Mouse (Mus musculus): ENCODE measurements around the gene Gdap1l1.

Gdap1l1 gene

GRCm38 (mm10) chr2:163464562-163464961 is 26.3 kb downstream of the Gdap1l1 start:
- DNase-seq (ENCODE audit: low read depth) = no peak

GRCm38 (mm10) chr2:163466771-163467170 is 28.5 kb downstream of the Gdap1l1 start:
- no peak for DNase-seq (ENCODE audit: low read depth)

- no peak for DNase-seq (ENCODE audit: low read depth)
Observed at GRCm38 (mm10) chr2:163467585-163467984, 29.3 kb downstream of the Gdap1l1 start.

GRCm38 (mm10) chr2:163468866-163469265 is 30.6 kb downstream of the Gdap1l1 start:
- no peak for DNase-seq (ENCODE audit: low read depth)

GRCm38 (mm10) chr2:163469711-163470110 is 31.4 kb downstream of the Gdap1l1 start:
- no peak for DNase-seq (ENCODE audit: low read depth)

GRCm38 (mm10) chr2:163471136-163471535 is 32.9 kb downstream of the Gdap1l1 start:
- DNase-seq (ENCODE audit: low read depth) = peak; percentile 6

- DNase-seq (ENCODE audit: low read depth) = no peak
Observed at GRCm38 (mm10) chr2:163471710-163472465, 33.6 kb downstream of the Gdap1l1 start.

GRCm38 (mm10) chr2:163472466-163472851 is 34.2 kb downstream of the Gdap1l1 start, which contains the start of gene Fitm2:
TSS of gene Fitm2 (minus strand) at chr2:163472629.
- DNase-seq (ENCODE audit: low read depth) = peak; percentile 100

GRCm38 (mm10) chr2:163480191-163480825 is 42.0 kb downstream of the Gdap1l1 start:
- DNase-seq (ENCODE audit: low read depth) = peak; percentile 8

- DNase-seq (ENCODE audit: low read depth) = no peak
Observed at GRCm38 (mm10) chr2:163481539-163482029, 43.3 kb downstream of the Gdap1l1 start.

GRCm38 (mm10) chr2:163487360-163487759 is 49.1 kb downstream of the Gdap1l1 start:
- DNase-seq (ENCODE audit: low read depth) = no peak

GRCm38 (mm10) chr2:163489725-163490291 is 51.5 kb downstream of the Gdap1l1 start:
- DNase-seq (ENCODE audit: low read depth) = no peak

- no peak for DNase-seq (ENCODE audit: low read depth)
Observed at GRCm38 (mm10) chr2:163490656-163491055, 52.4 kb downstream of the Gdap1l1 start.

- DNase-seq (ENCODE audit: low read depth) = no peak
Observed at GRCm38 (mm10) chr2:163491351-163491750, 53.1 kb downstream of the Gdap1l1 start.

- DNase-seq (ENCODE audit: low read depth) = no peak
Observed at GRCm38 (mm10) chr2:163492018-163492417, 53.7 kb downstream of the Gdap1l1 start, which contains the start of gene R3hdml. TSS of gene R3hdml (plus strand) at chr2:163492318.

GRCm38 (mm10) chr2:163493031-163493430 is 54.8 kb downstream of the Gdap1l1 start:
- DNase-seq (ENCODE audit: low read depth) = no peak

GRCm38 (mm10) chr2:163493976-163494375 is 55.7 kb downstream of the Gdap1l1 start:
- DNase-seq (ENCODE audit: low read depth) = no peak

- DNase-seq (ENCODE audit: low read depth) = no peak
Observed at GRCm38 (mm10) chr2:163494456-163494855, 56.2 kb downstream of the Gdap1l1 start.

GRCm38 (mm10) chr2:163502219-163502618 is 63.9 kb downstream of the Gdap1l1 start:
- no peak for DNase-seq (ENCODE audit: low read depth)

- no peak for DNase-seq (ENCODE audit: low read depth)
Observed at GRCm38 (mm10) chr2:163503191-163503590, 64.9 kb downstream of the Gdap1l1 start.

Measured in naive thymus-derived CD4-positive, alpha-beta T cell, adult 2 months (primary cell).